Mouse (Mus musculus) ES-E14 (cell line): ENCODE measurements around the gene Bcl6b. TPM values are rescaled to one million over a fixed set of nuclear protein-coding genes. Genes with fewer than 3 reads are reported as not detected.

Source experiments
- DNase-seq: peaks from one replicate; pipeline ENCODE4 v3.0.0-alpha.2; 2013; ENCODE audit warnings: low read depth, low spot score
- H3K27ac ChIP-seq: 2 replicates; pipeline ENCODE4 v1.5.1; 2012; ENCODE audit warnings: low read depth, mild to moderate bottlenecking, low read length, moderate library complexity, mixed read lengths; ENCODE audit not compliant: poor library complexity, insufficient read depth, severe bottlenecking
- H3K36me3 ChIP-seq: 2 replicates; pipeline ENCODE4 v1.6.1; 2012; ENCODE audit warnings: mild to moderate bottlenecking, low read length, moderate library complexity, mixed read lengths; ENCODE audit not compliant: control insufficient read depth, poor library complexity, insufficient read depth, severe bottlenecking
- H3K4me1 ChIP-seq, 2 experiments: fragments of 150-350 bp in 1 of 2; sonication (generic) in 1 of 2; 2 replicates each; pipeline ENCODE4 v1.6.1; 2012; ENCODE audit warnings: low read length in 2 of 2, mild to moderate bottlenecking in 1 of 2, mixed read lengths in 1 of 2; ENCODE audit not compliant: control insufficient read depth in 2 of 2, insufficient read depth in 2 of 2, poor library complexity in 1 of 2
- H3K4me3 ChIP-seq, 2 experiments: fragments of 150-350 bp in 1 of 2; sonication (generic) in 1 of 2; 2 replicates each; pipeline ENCODE4 v1.5.1; 2012; ENCODE audit warnings: low read length in 2 of 2, low read depth in 1 of 2, mild to moderate bottlenecking in 1 of 2, mixed read lengths in 1 of 2; ENCODE audit not compliant: insufficient read depth in 1 of 2, poor library complexity in 1 of 2, severe bottlenecking in 1 of 2
- H3K9ac ChIP-seq: 2 replicates; pipeline ENCODE4 v1.6.1; 2012; ENCODE audit warnings: low read depth, mild to moderate bottlenecking, low read length, mixed read lengths; ENCODE audit not compliant: poor library complexity, insufficient read depth, severe bottlenecking
- H3K9me3 ChIP-seq: fragments of 150-350 bp; sonication (generic); 2 replicates; pipeline ENCODE4 v1.6.1; 2012; ENCODE audit warnings: low read depth, mild to moderate bottlenecking, low read length; ENCODE audit not compliant: control insufficient read depth, insufficient read depth
- CHD2 ChIP-seq: IDR thresholded peaks from 2 replicates; pipeline ENCODE4 v1.6.1; 2014; ENCODE audit warnings: mild to moderate bottlenecking, low read depth, low read length, inconsistent platforms
- HCFC1 ChIP-seq: IDR thresholded peaks from 2 replicates; pipeline ENCODE4 v1.6.1; 2012; ENCODE audit warnings: low read length, inconsistent platforms, borderline replicate concordance; ENCODE audit not compliant: insufficient read depth
- MAFK ChIP-seq: IDR thresholded peaks from 2 replicates; pipeline ENCODE4 v1.6.1; 2014; ENCODE audit warnings: mild to moderate bottlenecking, low read depth, low read length, inconsistent platforms; ENCODE audit not compliant: insufficient read depth
- ZC3H11A ChIP-seq: IDR thresholded peaks from 2 replicates; pipeline ENCODE4 v1.6.1; 2012; ENCODE audit warnings: low read depth, mild to moderate bottlenecking, inconsistent platforms, low read length, borderline replicate concordance
- ZNF384 ChIP-seq: IDR thresholded peaks from 2 replicates; pipeline ENCODE4 v1.6.1; 2012; ENCODE audit warnings: low read depth, low read length, inconsistent platforms
- in situ Hi-C, 2 experiments: fragments of 600-800 bp; cut with MboI; formaldehyde crosslinking; loops; one replicate each; pipeline ENCODE4 v1.15.1; 2025; ENCODE audit warnings: low sequenced_read_pairs in 2 of 2, inconsistent platforms in 1 of 2; ENCODE audit not compliant: unreplicated experiment in 2 of 2
- total RNA-seq: library from RNA; depleted of rRNA; stranded (reverse); fragments of 300-350 nt; gene quantifications from 2 replicates; pipeline ENCODE4 v1.2.3, GENCODE M21; 2012

Bcl6b gene
- total RNA-seq, 1 experiment, result 5.2 TPM

DNA sequence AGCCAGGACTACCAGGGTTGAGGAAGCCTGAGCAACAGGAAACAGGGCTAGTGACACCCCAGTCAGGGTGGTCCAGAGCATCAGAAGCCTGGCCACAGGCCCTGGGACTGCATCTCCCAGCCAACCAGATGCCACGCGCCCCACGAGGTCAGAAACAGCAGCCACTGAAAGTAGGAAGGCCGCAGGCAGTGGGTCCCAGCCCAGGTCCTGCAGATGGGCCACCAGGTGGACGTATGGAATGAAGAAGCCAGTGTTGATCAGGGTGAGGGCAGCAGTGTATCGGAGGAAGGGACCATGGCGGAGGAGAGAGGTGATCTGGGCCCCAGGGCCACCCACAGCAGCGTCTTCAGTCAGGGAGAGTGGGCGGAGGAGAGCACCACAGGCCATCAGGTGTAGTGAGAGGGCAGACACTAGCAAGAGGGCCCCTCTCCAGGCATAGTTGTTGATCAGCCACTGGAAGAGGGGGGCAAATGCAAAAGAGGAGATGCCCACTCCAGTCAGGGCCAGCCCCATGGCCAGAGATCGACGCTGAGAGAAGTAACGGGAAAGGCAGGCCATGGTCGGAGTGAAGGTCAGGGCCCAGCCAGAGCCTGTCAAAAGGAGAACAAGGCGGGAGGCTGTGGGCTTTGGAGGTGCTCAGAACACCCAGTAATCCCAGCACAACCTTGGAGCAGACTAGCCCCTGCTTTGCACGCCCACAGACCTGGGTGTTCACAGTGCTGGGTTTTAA lies 10.7 kb downstream of the Bcl6b start:
- no peak overlapping the region for H3K27ac ChIP-seq
- TF ChIP-seq ZC3H11A, result no peak
- TF ChIP-seq ZNF384, result no peak
- no peak for TF ChIP-seq HCFC1
- TF ChIP-seq CHD2, result no peak
- no peak for TF ChIP-seq MAFK
- H3K4me3 ChIP-seq, result no peak overlapping the region
- peaks cover 2 to 23% of the 10 kb centered on the region in 2 experiments; a peak in 3 of 4 replicates for H3K4me1 ChIP-seq
- no peaks in the 10 kb centered on the region for H3K9me3 ChIP-seq
- H3K9ac ChIP-seq, result no peak overlapping the region
- peaks cover 14% of the 10 kb centered on the region for H3K36me3 ChIP-seq
- DNase-seq, result no peak
- in situ Hi-C loops, result loop anchor here in 1 of 2 experiments (10.0 kb wide), 1 partner anchor 284 kb away; the partner anchor contains the start of gene Ybx2

DNA sequence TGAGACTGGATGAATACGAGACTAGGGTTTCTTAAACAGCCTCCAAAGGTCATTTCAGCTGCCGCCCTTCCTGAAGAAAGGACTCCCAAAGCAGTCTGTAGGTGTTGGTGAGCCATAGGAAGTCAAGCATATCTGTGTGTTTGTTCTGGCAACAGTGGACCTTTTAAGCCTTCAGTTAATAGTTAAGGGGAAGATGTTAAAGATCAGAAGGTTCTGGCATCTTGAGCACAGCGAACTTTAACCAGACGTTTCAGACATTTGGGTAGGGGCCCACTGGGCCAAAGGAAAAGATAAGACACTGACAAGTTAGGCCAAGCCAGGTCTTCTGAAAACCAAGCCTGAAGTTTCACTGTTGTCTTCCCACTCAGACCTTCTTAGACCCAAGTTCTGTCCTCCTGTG lies 11.6 kb downstream of the Bcl6b start:
- DNase-seq, result no peak
- Histone ChIP-seq H3K27ac (no peak overlapping the region), H3K4me1 (peaks cover 4 to 20% of the 10 kb centered on the region in 2 experiments; a peak in 3 of 4 replicates), H3K36me3 (peaks cover 9% of the 10 kb centered on the region), H3K9me3 (no peaks in the 10 kb centered on the region), H3K4me3 (no peak overlapping the region), H3K9ac (no peak overlapping the region)
- in situ Hi-C loops, result loop anchor here in 1 of 2 experiments (10.0 kb wide), 1 partner anchor 283 kb away; the partner anchor contains the start of gene Ybx2
- TF ChIP-seq ZNF384, result no peak
- no peak for TF ChIP-seq MAFK
- TF ChIP-seq CHD2, result no peak
- no peak for TF ChIP-seq HCFC1
- no peak for TF ChIP-seq ZC3H11A

DNA sequence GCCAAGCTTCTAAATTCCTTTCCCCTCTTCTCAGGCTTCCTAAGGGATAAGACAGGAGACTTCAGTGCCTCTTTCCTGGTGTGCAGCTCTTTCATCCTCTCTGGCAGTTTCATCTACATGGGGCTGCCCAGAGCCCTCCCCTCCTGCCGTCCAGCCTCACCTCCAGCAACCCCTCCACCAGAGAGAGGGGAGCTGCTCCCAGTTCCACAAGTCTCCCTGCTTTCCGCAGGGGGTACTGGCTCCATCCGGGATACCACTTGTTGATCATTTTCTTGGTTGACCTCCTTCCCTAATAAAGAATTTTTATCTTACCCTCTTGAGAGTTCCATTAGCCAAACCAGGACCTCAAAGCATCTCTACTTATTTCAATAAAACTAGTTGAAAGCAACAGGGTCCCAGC lies 13.5 kb downstream of the Bcl6b start:
- H3K4me1 ChIP-seq, result peaks cover 2 to 18% of the 10 kb centered on the region in 2 experiments; a peak in 2 of 4 replicates

DNA sequence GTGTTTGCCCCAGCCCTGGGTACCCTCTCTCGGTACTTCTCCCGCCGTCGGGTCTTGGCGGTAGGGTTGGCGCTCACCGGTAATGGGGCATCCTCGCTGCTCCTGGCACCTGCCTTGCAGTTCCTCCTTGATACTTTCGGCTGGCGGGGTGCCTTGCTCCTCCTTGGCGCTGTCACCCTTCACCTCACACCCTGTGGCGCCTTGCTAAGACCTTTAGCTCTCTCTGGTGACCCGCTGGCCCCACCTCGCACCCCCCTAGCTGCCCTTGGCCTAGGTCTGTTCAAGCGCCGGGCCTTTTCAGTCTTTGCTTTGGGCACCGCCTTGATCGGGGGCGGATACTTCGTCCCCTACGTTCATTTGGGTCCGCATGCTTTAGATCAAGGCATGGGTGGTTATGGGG lies 14.3 kb downstream of the Bcl6b start:
- peak overlapping the region; percentile 32; the same call in 1 of the 2 replicates for H3K9ac ChIP-seq
- no peak for TF ChIP-seq ZC3H11A
- no peak for TF ChIP-seq HCFC1
- no peak for TF ChIP-seq ZNF384
- TF ChIP-seq CHD2, result no peak
- no peak for TF ChIP-seq MAFK
- H3K27ac ChIP-seq, result no peak overlapping the region
- DNase-seq, result no peak
- peak overlapping the region; percentile 37 to 63; a peak in 3 of 4 replicates for H3K4me3 ChIP-seq
- H3K9me3 ChIP-seq, result no peaks in the 10 kb centered on the region
- peaks cover 2 to 21% of the 10 kb centered on the region in 2 experiments; a peak in 2 of 4 replicates for H3K4me1 ChIP-seq
- in situ Hi-C loops, result loop anchor here in 1 of 2 experiments (10.0 kb wide), 1 partner anchor 280 kb away; the partner anchor contains the start of gene Ybx2
- H3K36me3 ChIP-seq, result peaks cover 9% of the 10 kb centered on the region

More for the DNA sequence above, 13.5 kb downstream of the Bcl6b start:
- peaks cover 9% of the 10 kb centered on the region for H3K36me3 ChIP-seq
- H3K4me3 ChIP-seq, result no peak overlapping the region
- in situ Hi-C loops, result loop anchor here in 1 of 2 experiments (10.0 kb wide), 1 partner anchor 281 kb away; the partner anchor contains the start of gene Ybx2
- H3K9me3 ChIP-seq, result no peaks in the 10 kb centered on the region
- H3K9ac ChIP-seq, result no peak overlapping the region
- TF ChIP-seq CHD2 (no peak), MAFK (no peak), ZC3H11A (no peak), ZNF384 (no peak), HCFC1 (no peak)
- DNase-seq, result no peak
- no peak overlapping the region for H3K27ac ChIP-seq
